Mouse (Mus musculus): ENCODE results near the gene Klhl29. TPM values are rescaled to one million over a fixed set of nuclear protein-coding genes. Genes with fewer than 3 reads are reported as not detected.
A peak's percentile ranks its signal among the peaks of the same experiment; 100 is the strongest.

Klhl29 gene
- total RNA-seq, 2 experiments from 2014 or later: 0.39 to 0.42 TPM

GRCm38 (mm10) chr12:5267271-5268187 is 108.0 kb downstream of the Klhl29 start:
- intact Hi-C loops (cut with DNase I): no loop called here

GRCm38 (mm10) chr12:5266773-5267172 is 108.7 kb downstream of the Klhl29 start:
- DNase-seq (ENCODE audit: low spot score): no peak
- intact Hi-C loops (cut with DNase I): no loop called here

More at GRCm38 (mm10) chr12:5267271-5268187, 108.0 kb downstream of the Klhl29 start:
- DNase-seq (ENCODE audit: low spot score): no peak

GRCm38 (mm10) chr12:5261476-5261875 is 114.0 kb downstream of the Klhl29 start:
- intact Hi-C loops (cut with DNase I): no loop called here
- DNase-seq (ENCODE audit: low spot score): no peak

- intact Hi-C loops (cut with DNase I): no loop called here
- DNase-seq (ENCODE audit: low spot score): no peak
These were observed 116.7 kb downstream of the Klhl29 start for GRCm38 (mm10) chr12:5258779-5259178.

- intact Hi-C loops (cut with DNase I): no loop called here
- DNase-seq (ENCODE audit: low spot score): no peak
These were observed 118.3 kb downstream of the Klhl29 start for GRCm38 (mm10) chr12:5257174-5257573.

GRCm38 (mm10) chr12:5255079-5255478 is 120.4 kb downstream of the Klhl29 start:
- no peak for DNase-seq (ENCODE audit: low spot score)
- intact Hi-C loops (cut with DNase I): no loop called here

GRCm38 (mm10) chr12:5254246-5254982 is 121.1 kb downstream of the Klhl29 start:
- no peak for DNase-seq (ENCODE audit: low spot score)

GRCm38 (mm10) chr12:5253289-5254005 is 122.0 kb downstream of the Klhl29 start:
- intact Hi-C loops (cut with DNase I): no loop called here
- DNase-seq (ENCODE audit: low spot score): no peak

More at GRCm38 (mm10) chr12:5254246-5254982, 121.1 kb downstream of the Klhl29 start:
- intact Hi-C loops (cut with DNase I): no loop called here

GRCm38 (mm10) chr12:5252569-5252968 is 122.9 kb downstream of the Klhl29 start:
- intact Hi-C loops (cut with DNase I): no loop called here
- no peak for DNase-seq (ENCODE audit: low spot score)

- intact Hi-C loops (cut with DNase I): no loop called here
- DNase-seq (ENCODE audit: low spot score): no peak
These were observed 125.4 kb downstream of the Klhl29 start for GRCm38 (mm10) chr12:5250042-5250441.

GRCm38 (mm10) chr12:5249068-5249467 is 126.4 kb downstream of the Klhl29 start:
- no peak for DNase-seq (ENCODE audit: low spot score)
- intact Hi-C loops (cut with DNase I): loop anchor here (2.0 kb wide), 1 partner anchor 92 kb away; no protein-coding TSS in a partner anchor

GRCm38 (mm10) chr12:5247505-5247904 is 128.0 kb downstream of the Klhl29 start:
- no peak for DNase-seq (ENCODE audit: low spot score)
- intact Hi-C loops (cut with DNase I): no loop called here

GRCm38 (mm10) chr12:5246721-5247341 is 128.7 kb downstream of the Klhl29 start:
- no peak for DNase-seq (ENCODE audit: low spot score)
- intact Hi-C loops (cut with DNase I): no loop called here

- intact Hi-C loops (cut with DNase I): no loop called here
- DNase-seq (ENCODE audit: low spot score): peak; percentile 30
These were observed 129.3 kb downstream of the Klhl29 start for GRCm38 (mm10) chr12:5246193-5246621.

- intact Hi-C loops (cut with DNase I): no loop called here
These were observed 130.3 kb downstream of the Klhl29 start for GRCm38 (mm10) chr12:5245207-5245597.

GRCm38 (mm10) chr12:5244431-5245206 is 130.9 kb downstream of the Klhl29 start:
- no peak for DNase-seq (ENCODE audit: low spot score)
- intact Hi-C loops (cut with DNase I): no loop called here

More at GRCm38 (mm10) chr12:5245207-5245597, 130.3 kb downstream of the Klhl29 start:
- DNase-seq (ENCODE audit: low spot score): no peak

GRCm38 (mm10) chr12:5243867-5244266 is 131.6 kb downstream of the Klhl29 start:
- intact Hi-C loops (cut with DNase I): no loop called here
- no peak for DNase-seq (ENCODE audit: low spot score)

GRCm38 (mm10) chr12:5243449-5243848 is 132.0 kb downstream of the Klhl29 start:
- intact Hi-C loops (cut with DNase I): no loop called here
- no peak for DNase-seq (ENCODE audit: low spot score)

All from heart, postnatal 25 days (tissue).